Mouse (Mus musculus) spleen, adult 2 months (tissue): ENCODE measurements at regions not wholly inside any gene's neighbourhood (a gene's known extent, or its start where the extent isn't known, plus 50 kb on each side); places are given as distances from the start of the nearest gene placed in this dataset.

ENCODE experiments used
- CTCF ChIP-seq: fragments of 200-500 bp; IDR thresholded peaks from 2 replicates; pipeline ENCODE4 v1.5.1; 2011; ENCODE audit warnings: mild to moderate bottlenecking, inconsistent platforms; ENCODE audit not compliant: insufficient read depth, insufficient read length, insufficient replicate concordance; ENCODE audit errors: extremely low read depth
- POLR2A ChIP-seq: fragments of 200-500 bp; IDR thresholded peaks from 2 replicates; pipeline ENCODE4 v1.6.1; 2011; ENCODE audit warnings: low read depth, low read length, inconsistent platforms

DNA sequence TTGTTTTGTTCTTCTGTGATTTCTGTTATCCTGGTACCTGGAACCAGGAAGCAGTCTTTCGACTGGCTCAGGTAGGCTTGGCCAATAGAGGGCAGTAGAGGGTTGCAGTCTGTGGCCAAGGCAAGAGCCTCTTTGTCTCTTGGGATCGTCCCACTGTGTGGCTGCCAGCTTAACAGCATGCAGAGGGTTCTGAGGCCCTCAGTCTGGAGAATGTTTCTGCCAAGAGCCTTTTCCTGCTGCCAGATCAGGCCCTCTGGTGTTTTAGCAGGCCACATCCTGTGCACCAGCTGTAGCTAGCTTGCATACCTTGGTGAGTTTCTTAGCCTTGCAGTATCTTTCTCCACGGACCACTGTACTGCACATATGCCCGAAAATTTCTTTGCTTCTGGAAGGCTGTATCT, 103.6 kb upstream of the Ghitm start:
- TF ChIP-seq CTCF (no peak; the same call in 1 of the 2 replicates), POLR2A (no peak)
